Mouse (Mus musculus) cerebellum, postnatal 36 days (tissue): ENCODE results near the gene Slc1a3.

Experiments used
- DNase-seq, 2 experiments: peaks; one replicate each; pipeline ENCODE4 v3.0.0; 2021 to 2022; ENCODE audit warnings: mixed read lengths in 2 of 2

The Slc1a3 gene

DNA sequence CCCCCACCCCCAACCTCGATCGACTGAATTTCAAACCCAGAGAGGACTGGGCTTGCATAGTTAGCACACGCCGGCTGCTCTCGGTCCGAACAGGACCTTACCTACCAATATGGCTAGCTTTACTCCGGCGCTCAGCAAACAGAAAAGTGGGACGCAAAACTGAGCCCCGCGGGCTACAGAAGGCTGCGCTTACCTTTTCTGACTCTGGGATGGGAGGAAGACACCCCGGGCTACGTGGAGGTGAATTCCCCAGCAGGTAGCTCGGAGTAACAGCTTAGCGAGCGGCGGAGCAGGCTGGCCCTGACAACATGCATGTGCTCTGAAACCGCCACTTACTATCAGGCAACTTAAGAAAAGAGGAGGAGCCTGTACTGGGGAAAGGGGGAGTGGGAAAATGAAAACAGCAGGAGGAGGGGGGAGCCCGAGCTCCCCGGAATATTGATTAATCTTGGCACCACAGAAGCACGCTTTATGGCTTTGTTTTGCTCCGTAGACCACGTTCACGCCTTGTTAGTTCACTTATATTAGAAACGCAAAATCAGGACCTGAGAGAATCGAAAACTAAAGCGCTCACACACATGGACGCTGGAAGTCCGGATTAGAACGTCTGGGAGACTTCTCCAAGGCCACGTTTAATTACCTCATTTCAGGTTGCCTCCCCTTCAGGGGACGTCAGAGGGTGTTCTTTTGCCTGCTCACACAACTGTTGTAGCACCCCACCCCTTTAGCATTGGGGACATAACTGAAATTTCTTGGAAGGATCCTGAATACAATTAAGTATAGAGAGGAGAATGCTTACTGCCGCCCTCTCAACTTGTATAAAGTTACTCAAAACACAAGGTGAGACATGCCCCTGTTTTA, at the start of gene Slc1a3:
TSS of gene Slc1a3 (minus strand) at position 619 of the 861 bp plus-strand sequence.
- peak; percentile 34 to 47 for DNase-seq

DNA sequence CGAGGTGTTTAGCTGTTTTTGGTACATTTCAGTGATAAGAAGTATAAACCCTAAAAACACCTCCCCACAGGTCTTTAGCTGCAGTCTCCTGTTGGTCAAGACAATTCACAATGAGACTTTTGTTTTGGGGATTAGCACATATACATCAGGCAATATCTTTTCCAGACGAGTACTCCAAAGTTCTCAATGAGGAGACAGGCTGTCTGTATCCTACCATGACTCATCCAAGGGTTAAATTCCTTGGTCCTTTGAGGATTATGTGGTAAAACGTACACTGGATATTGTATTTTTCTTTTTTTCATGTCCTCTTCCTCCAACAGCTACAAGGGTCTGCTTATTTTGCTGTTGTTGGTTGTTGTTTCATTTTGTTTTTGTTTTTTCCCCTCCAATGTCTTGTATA, 48.5 kb upstream of the Slc1a3 start:
- DNase-seq: no peak

DNA sequence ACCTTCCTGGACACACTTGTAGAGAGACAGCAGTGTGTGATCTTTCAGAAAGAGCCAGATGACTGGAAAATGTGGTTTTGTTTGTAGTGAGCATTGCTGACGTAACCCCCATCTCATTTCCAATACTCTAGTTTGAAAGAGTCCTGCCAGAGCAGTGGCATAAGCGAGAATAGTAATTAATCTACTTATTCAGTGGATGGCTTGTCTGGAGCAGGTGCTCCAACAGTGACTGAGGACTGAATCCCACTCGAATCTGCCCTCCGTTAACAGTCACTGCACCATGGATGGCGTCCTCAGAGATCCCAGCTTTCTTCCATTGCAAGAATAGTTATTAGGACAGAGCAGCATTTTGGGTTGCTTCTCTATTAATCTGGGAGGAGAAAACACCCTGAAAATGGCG, 45.9 kb upstream of the Slc1a3 start:
- no peak for DNase-seq

DNA sequence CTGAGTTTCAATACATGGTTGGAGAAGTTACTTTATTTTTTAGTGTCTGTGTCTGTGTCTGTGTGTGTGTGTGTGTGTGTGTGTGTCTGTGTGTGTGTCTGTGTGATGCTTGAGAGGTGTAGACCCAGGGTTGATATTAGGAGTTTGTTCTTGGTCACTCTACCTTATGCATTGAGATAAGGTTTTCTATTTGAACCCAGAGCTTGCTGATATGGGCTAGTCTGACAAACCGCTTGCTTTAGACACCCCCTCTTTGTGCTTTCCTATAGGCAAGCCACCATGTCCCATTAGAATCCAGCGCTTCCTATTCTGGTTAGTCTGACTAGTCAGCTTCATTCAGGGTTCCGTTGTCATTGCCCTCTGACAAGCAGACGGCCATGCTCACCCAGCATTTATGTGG, 39.2 kb upstream of the Slc1a3 start:
- no peak for DNase-seq

DNA sequence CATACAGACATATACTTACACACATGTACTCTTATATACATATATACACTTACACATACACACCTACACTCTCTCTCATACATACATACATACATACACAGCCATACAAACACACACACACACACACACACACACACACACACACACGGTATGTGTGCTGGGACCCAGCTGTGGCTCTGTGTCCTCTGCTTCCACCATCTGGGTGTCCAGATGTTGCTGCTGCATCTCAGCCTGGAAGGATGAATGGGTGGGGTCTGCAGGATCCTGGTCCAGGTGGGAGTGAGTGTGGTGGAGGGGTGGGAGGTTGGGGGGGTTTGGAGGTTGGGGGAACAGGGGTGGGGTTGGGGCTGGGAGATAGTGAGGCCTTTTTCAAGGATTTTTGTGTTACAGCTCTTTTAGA, 38.2 kb upstream of the Slc1a3 start:
- no peak for DNase-seq

DNA sequence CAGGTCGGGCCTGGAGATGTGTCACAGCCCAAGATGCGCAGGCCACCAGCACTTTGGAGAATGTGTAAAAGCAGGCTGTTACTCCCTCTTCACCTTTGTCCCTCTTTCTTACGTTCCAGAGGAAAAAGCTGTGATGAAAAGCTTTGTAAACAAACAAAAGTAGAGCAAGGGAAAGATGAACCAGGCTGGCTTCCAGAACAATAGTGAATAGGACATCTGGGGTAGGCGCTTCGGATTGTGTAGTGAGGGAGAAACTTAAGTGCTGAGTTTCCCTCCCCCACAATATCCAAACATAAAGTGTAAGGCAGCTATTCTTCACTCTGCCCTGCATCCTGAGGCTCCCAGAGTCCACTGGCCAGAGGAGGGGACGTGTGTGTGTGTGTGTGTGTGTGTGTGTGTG, 31.0 kb upstream of the Slc1a3 start:
- no peak for DNase-seq

DNA sequence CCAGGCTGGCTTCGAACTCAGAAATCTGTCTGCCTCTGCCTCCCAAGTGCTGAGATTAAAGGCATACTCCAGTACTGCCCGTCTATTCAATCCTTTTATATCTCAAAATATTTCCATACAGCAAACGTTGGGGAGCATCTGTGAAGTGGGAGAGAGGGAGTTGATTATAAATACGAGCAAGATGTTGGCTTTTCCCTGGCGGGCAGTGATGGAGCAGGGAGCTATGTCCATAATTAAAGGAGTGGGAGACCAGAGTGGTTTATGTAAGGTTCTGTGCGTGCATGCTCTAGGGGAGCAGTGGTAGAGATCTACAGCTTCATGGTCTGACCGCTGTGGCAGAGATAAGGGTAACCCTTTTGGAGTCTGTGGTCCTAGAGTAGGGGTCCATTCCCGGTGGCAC, 30.2 kb upstream of the Slc1a3 start:
- no peak for DNase-seq

DNA sequence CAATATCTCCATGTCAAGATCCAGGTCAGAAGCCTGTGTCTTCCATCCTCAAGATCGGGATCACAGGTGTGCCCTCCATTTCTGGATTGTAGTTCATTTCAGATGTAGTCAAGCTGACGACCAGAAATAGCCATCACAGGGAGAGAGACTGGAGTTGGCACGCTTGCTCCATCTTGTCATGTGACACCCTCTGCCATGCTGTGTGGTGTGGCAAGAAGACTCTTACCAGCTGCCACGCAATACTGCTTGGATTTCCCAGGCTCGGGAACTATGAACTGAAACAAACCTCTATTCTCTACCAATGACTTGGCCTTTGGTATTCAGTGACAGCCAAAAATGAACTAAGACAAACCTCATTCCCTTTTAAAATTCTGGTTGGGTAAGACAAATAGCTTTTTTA, 27.6 kb upstream of the Slc1a3 start:
- peak; percentile 20 to 29 for DNase-seq

DNA sequence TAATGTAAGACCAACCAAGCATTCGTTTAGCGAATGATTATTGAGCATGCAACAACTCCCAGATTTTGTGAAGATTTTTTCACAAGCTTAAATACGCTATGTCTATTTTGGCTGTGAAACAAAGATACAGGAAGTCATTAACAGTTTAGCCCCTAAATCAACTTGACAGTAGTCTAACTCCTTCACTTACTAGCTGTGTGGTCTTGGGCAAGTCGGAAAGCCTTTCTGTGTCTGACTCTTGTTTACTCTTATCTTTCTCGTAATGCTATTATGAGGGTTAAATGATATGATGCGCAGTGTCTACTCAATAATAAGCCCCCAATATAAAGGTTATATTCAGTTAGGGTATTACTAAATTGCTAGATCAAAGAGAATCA, 23.8 kb upstream of the Slc1a3 start:
- no peak for DNase-seq

DNA sequence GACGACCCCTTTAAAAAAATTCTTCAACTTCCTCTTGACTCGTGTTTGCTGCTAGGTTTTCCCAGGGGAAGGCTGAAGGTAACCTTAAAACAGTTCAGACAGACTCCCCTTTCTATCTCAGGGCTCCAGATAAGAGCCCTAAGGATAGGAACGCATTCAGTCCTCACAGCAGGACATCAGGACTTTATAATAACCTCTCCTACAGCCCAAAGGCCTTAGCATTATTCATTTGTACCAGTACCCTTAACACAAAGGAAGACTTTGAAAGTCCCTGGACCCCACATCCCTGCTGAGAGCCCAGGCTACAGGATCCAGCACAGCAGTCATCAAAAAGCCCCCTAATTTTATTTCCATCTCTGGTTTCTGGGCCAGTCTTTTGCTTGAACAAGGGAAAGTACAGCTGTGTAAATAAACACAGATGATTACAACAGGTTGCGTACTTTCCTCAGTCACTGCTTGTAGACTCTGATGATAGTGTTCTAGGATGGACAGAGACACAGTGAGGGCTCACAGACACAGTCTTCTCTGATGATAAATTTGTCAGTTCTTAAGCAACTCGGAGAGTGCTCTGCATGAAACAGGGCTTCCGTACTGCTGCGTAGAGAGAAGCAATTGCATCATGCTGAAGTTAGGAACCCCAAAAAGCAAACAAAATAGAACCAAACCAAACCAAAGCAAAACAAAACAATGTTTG, 23.3 kb upstream of the Slc1a3 start:
- DNase-seq: no peak

DNA sequence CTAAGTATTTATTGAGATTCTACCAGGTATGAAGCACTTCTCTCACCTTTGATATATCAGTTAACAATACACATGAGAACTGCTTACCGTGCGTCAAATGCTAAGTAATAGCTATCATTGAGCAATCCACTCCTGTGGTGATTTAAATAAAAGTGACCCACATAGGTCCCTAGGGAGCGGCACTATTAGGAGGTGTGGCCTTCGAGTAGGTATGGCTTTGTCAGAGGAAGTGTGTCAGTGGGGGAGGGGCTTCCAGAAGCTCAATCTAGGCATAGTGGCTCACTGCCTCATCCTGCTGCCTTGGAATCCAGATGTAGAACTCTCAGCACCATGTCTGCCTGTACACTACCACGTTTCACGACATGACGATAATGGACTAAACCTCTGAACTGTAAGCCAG, 18.3 kb upstream of the Slc1a3 start:
- DNase-seq: no peak

DNA sequence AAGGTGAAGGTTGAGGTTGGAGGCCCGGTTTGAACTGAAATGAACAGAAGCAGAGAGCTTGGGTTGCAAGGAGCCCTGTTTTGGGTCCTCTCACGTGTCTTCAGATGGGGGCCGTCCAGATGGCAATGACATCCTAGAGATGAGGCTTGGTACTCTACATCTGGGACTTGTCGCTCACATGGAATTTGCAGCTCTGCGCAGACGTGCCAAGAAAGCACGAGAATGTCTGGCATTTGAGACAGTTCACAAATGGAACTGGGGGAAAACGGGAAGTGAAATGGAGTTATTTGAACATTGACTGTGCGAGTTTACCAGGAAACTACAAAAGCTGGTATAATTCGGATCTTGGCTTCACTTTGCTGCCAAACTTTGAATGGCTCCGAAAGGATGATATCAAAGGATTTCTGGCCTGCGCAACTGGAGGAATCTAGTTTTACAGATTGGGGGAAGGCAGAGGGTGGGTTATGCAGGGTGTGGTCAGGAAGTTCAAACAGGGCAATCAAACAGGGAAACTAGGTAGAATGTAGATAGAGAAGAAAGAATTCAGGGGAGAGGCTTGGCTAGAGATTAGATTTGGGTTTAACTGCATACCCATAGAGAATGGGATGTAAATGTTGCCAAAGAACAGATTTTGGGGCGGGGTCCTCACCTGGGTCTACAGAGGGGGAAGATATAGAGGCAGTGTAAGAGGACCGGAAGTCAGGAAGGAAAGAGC, 12.0 kb upstream of the Slc1a3 start:
- DNase-seq: no peak

DNA sequence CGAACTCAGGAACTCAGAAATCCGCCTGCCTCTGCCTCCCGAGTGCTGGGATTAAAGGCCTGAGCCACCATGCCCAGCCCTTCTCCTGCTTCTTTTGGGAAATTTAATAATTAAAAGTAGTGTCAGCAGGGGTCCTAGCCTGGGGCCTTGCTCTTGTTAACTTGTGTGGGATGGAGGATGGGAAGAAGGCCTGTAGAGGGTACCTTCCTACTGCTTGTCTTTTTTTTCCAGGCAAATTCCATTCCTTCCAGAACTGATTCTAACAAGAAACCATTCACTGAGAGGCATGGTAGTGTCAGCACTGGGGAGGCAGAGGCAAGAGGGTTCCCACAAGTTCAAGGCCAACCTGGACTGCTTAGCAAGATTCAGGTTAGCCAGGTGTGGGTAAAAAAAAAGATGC, 11.2 kb upstream of the Slc1a3 start:
- no peak for DNase-seq

DNA sequence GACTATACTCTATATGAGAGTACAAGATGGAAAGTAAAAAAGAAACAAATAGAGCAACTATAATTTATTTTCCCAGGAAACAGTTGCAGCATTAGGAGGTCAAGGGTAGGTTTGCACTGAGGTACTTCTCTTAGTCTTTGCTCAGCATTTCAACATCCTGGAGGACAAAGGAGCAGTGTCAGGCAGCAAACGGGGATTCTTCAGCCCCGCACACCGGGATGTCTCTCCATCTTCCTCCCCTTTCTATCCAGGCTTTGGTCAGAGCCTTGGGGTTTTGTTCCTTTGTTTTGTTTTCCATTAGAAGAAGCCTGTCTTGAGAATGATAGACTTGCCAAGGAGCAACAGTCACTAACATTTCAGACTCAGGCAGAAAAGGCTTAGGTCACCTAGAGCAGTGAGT, 10.4 kb upstream of the Slc1a3 start:
- DNase-seq: no peak

DNA sequence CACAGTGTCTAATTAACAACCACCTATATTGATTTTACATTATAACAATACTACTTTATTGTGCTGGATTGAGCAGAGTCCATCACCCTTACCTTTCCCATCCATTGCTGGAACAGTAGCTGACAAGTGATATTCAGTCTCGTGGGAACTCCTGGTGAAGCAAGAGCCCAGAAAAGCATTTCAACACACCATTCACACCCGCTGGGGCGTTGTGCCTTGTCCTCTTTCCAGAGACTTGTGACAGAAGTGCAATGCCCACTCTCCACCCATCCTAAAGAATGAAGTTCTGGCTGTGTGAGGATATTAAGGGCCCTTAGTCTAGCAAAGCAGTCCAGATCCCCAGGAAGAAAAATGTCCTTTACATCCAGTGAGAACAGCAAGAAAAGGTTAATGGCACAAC, 7.9 kb upstream of the Slc1a3 start:
- no peak for DNase-seq

DNA sequence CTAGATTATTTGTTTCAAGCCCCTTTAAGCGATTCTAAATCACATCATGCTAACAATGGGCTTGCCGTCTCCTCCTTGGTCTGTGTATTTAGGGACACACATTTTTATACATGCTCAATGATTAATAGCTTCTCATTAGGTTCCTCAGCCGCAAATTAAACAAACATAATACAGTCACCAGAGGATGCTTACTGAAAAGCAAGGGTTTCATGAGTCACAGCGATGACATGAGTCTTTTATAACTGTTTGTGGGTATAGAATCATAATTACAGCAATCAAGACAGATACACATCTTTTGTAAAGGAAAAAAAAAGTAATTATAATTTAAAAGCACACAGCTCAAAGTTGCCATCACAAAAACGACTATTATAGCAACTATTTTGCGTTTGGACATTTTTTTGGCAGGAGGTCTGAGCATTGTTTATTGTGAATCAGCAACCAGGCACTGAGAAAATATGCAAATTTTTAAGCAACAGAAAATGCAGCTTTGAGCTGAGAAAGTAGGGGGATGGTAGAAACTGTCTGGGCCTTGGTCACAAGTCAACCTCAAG, 6.5 kb upstream of the Slc1a3 start:
- no peak for DNase-seq

DNA sequence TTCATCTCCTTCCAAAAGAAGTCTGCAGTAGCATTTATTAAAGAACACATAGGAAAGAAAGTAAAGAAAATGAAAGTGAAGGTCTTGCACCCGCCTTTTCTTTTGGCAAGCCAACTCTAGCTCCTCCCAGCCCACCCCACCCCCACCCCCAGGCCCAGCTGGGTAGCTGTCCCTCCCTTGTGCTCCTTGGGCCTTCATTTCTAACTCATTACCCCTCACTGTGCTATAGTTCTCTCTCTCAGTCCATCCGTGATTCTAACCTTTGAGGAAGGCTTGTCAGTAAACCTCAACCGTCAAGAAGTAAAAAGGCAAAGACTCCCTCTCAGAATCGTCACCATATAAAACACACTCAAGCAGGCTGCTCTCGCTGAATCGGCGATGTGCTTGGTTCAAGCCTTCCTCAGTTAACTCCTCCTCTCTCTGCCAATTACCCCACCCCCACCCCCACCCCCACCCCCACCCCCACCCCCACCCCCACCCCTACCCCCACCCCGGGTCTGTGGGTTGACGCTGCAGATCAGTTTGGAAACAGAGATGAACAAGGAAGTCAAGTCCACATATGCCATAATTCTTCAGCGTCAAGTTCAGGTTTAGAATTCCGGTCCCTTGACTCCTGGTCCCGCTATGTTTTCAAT, 5.9 kb upstream of the Slc1a3 start:
- DNase-seq: no peak

DNA sequence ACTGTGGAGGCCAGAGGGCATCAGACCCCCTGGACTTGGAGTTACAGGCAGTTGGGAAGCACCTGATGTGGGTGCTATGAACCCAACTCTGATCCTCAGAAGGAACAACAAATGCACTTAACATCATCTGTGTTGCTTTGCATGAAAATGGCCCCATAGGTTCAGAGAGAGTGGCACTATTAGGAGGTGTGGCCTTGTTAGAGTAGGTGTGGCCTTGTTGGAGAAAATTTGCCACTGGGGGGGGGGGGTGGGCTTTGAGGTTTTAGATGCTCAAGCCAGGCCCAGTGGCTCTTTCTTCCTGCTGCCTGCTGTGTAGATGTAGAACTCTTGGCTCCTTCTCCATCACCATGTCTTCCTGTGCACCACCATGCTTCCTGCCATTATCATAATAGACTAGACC, 5.1 kb upstream of the Slc1a3 start:
- DNase-seq: no peak

DNA sequence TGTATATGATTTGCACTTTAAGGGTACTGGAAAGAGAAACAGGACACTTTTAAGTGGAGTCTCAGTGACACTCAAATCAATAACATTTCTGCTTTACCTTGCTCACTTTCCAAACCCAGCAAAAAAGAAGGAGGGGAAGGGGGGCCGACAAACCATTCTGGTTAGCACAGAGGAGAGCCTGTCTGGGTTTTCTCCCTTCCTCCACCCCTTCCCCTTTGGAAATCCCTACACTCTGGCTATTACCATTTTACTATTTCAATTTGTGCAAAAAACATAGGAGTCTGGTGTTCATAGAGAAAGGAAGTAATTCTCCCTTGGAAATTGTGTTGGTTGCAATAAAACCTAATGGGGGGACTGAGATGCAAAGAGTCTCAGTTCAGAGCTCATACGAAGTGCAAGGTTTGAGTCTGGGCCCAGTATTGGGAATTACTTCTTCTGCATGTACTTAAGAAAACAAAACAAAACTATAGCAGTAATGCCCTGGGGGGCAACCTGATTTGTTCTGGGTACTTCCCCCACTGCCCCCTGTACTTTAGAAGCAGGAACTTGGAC, 1.9 kb upstream of the Slc1a3 start:
- DNase-seq: no peak

DNA sequence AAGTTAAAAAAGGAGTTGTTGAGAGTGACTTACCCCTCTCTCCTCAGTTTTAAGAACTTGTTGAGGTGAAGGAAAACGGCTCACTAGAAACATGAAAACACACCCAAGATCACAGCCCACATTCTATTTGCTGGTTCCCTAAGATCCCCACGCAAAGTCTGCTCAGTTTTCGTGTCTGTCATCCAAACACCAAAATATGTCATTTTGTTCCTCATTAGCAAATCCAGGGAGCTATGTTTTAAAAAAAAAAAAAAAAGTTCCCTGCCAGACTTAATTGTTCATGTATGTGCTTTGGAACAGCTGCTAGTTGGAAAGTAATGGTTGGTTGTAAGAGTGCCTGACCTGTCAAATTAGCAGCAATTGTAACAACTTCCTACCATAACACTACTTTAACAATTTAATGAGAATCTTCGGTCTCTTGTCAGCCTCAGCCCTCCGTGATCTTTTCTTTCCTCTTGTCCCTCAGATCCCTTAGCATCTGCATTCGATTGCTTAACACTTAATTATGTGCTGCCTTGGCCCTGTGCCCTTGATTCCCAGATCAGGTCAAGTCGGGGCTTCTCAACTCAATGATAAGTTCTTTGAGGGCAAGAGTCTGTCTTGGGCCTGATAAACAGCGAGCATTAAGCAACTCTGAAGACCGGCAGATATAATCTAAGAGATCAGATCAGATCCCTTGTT, 1.2 kb upstream of the Slc1a3 start:
- no peak for DNase-seq

DNA sequence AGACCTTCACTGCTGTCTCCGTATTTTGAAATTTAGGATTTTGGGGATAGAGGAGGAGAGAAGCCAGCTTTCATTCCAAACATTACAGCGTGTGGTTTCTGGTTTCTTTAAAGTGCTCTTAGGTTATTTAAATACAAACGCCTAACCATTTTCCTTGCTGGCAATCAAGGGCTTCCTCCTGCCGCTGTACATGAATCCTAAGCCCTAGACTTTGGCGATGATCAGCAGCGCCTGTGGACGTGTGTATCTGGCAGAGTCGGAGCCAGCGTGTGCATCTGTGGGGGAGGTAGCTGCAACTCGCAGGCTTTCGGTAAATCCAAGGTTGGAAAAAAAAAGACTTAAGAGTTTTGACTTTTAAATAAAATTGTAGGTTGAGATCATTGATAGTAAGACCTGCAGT, 986 bp downstream of the Slc1a3 start:
- peak; percentile 29 to 39 for DNase-seq

DNA sequence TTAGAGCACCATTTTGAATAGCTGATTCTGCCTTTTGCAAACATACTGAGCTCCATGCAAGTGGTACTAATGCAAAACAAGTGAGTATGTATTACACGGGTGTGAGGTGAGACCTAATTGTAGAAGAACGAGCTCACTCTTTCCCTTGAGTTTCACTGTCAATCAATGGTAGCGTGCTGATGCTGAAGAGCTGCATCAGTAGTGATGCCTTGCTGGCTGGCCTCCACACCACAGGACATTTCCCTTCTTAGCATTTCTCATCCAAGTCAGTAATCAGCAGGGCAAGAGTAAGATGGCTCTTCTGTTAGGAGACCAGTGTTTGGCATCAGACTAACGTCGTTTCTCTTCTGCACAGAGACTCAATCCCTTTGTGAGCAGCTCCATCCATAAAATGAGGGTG, 4.0 kb downstream of the Slc1a3 start:
- no peak for DNase-seq
